Mouse (Mus musculus): Measurements from ENCODE around the gene Ak5.

GRCm38 (mm10) chr3:152515959-152516358, 152.2 kb downstream of the Ak5 start:
- TF ChIP-seq CTCF (IDR thresholded peaks at IDR 0.05; ENCODE audit: control insufficient read depth, insufficient read depth, insufficient replicate concordance, low read depth, low read length) (no peak), POLR2A (IDR thresholded peaks at IDR 0.05; ENCODE audit: control insufficient read depth, low read depth, low read length) (no peak)

Measured in testis, adult 2 months (tissue).